22 mouse cellular contexts compared by ENCODE assay signal in genomic region chr4:102586787-102587186, GRCm38 (mm10).
A peak's percentile ranks its signal among the peaks of the same experiment; 100 is the strongest.
DNase-seq lines count a peak whose midpoint lies in the region; ATAC-seq and TF ChIP-seq lines count a peak whose summit lies in the region.
"Had no signal": no experiment of that assay in that cellular context is flagged by ENCODE, and none has a peak within 500 bp of the region (broad histone marks: within the 10 kb centered on the region; RNA-seq: fewer than 3 reads in every experiment).

No protein-coding gene starts in this region.

- H3K4me1 ChIP-seq in heart, adult 2 months (ENCODE audit: control insufficient read depth, insufficient read depth, low read length): peaks cover 24% of the 10 kb centered on the region
- peaks cover 24% of the 10 kb centered on the region for H3K4me1 ChIP-seq in midbrain, embryonic 11.5 days (ENCODE audit: control insufficient read depth, insufficient read depth, low read length)
- H3K4me1 ChIP-seq in midbrain, postnatal 0 days (ENCODE audit: insufficient read depth, low read length): 0 out of 2 replicates have a peak, but pooled peaks cover 2% of the 10 kb centered on the region
- H3K4me1 ChIP-seq in brown adipose tissue, adult 24 weeks (ENCODE audit: control insufficient read depth, insufficient read depth, insufficient read length, low read length): peaks cover 21% of the 10 kb centered on the region

- no peaks in the 10 kb centered on the region for H3K27me3 ChIP-seq in heart, adult 2 months (ENCODE audit: control insufficient read depth, insufficient read depth, low read length)
- no peaks in the 10 kb centered on the region for H3K27me3 ChIP-seq in midbrain, embryonic 11.5 days (ENCODE audit: control insufficient read depth, insufficient read depth, low read length)
- H3K27me3 ChIP-seq in midbrain, postnatal 0 days (ENCODE audit: insufficient read depth, low read length): no peaks in the 10 kb centered on the region
- H3K27me3 ChIP-seq: embryonic facial prominence, embryonic 12.5 days; heart, embryonic 12.5 days; hindbrain, embryonic 13.5 days; intestine, embryonic 15.5 days had no signal

- H3K9ac ChIP-seq in heart, adult 2 months (ENCODE audit: low read depth, low read length): no peak overlapping the region
- no peak overlapping the region for H3K9ac ChIP-seq in midbrain, embryonic 11.5 days (ENCODE audit: low read length)
- no peak overlapping the region for H3K9ac ChIP-seq in midbrain, postnatal 0 days (replicated peaks; ENCODE audit: low read length, poor library complexity, severe bottlenecking)
- H3K9ac ChIP-seq: embryonic facial prominence, embryonic 12.5 days; forebrain, embryonic 12.5 days; heart, embryonic 12.5 days; hindbrain, embryonic 13.5 days; intestine, embryonic 15.5 days had no signal

- no peak for ATAC-seq in midbrain, embryonic 11.5 days (ENCODE audit: low FRiP score)
- ATAC-seq in midbrain, postnatal 0 days (ENCODE audit: low FRiP score): no peak
- ATAC-seq: forebrain, embryonic 16.5 days; hindbrain, postnatal 0 days; intestine, embryonic 15.5 days had no signal

- no peak overlapping the region for H3K4me3 ChIP-seq in heart, adult 2 months
- no peak overlapping the region for H3K4me3 ChIP-seq in layer of hippocampus, adult 2 months
- H3K4me3 ChIP-seq in midbrain, embryonic 11.5 days (ENCODE audit: low read depth, low read length): no peak overlapping the region
- H3K4me3 ChIP-seq in midbrain, postnatal 0 days (ENCODE audit: low read depth, low read length): no peak overlapping the region
- H3K4me3 ChIP-seq in brown adipose tissue, adult 24 weeks (ENCODE audit: insufficient read depth, low read depth, low read length): no peak overlapping the region
- H3K4me3 ChIP-seq: embryonic facial prominence, embryonic 12.5 days; forebrain, embryonic 12.5 days; heart, embryonic 12.5 days; hindbrain, embryonic 13.5 days; intestine, embryonic 15.5 days had no signal

- H3K9me3 ChIP-seq in midbrain, embryonic 11.5 days (ENCODE audit: control insufficient read depth, low read length): no peaks in the 10 kb centered on the region
- no peaks in the 10 kb centered on the region for H3K9me3 ChIP-seq in midbrain, postnatal 0 days (ENCODE audit: low read length)
- H3K9me3 ChIP-seq: embryonic facial prominence, embryonic 12.5 days; forebrain, embryonic 12.5 days; heart, embryonic 12.5 days; hindbrain, embryonic 13.5 days; intestine, embryonic 15.5 days had no signal

- DNase-seq in heart, adult 2 months: no peak
- no peak for DNase-seq in heart, postnatal 14 days
- DNase-seq in layer of hippocampus, adult 2 months (ENCODE audit: low spot score in 2 of 2): no peak
- no peak for DNase-seq in layer of hippocampus, adult 18-20 months (ENCODE audit: low spot score in 2 of 2)
- DNase-seq in midbrain, embryonic 11.5 days (ENCODE audit: low spot score, missing footprints): peak; percentile 69
- no peak for DNase-seq in midbrain, postnatal 0 days (ENCODE audit: low spot score)
- no peak for DNase-seq in adrenal gland, postnatal 25 days
- DNase-seq: adrenal gland, adult 8-10 months; cerebellum, adult 11-12 months; cerebellum, adult 9-10 months; cerebellum, postnatal 25 days; gastrocnemius, postnatal 36 days; heart, adult 18-20 months had no signal

- peaks cover 6% of the 10 kb centered on the region for H3K79me2 ChIP-seq in heart, adult 2 months (replicated peaks; ENCODE audit: control insufficient read depth, insufficient read depth, low read length)

- no peak for TF ChIP-seq EP300 in heart, adult 2 months (IDR thresholded peaks at IDR 0.05; ENCODE audit: insufficient read depth, low read depth, low read length)

- H3K36me3 ChIP-seq in heart, adult 2 months (ENCODE audit: control insufficient read depth, insufficient read depth, low read length): peaks cover 65% of the 10 kb centered on the region
- H3K36me3 ChIP-seq in midbrain, embryonic 11.5 days (ENCODE audit: control insufficient read depth, insufficient read depth, low read length): no peaks in the 10 kb centered on the region
- H3K36me3 ChIP-seq in midbrain, postnatal 0 days (ENCODE audit: insufficient read depth, low read length): no peaks in the 10 kb centered on the region
- H3K36me3 ChIP-seq: embryonic facial prominence, embryonic 12.5 days; forebrain, embryonic 12.5 days; G1E; hindbrain, embryonic 13.5 days; intestine, embryonic 15.5 days had no signal

- intact Hi-C loops in heart, adult 2 months (cut with DNase I): loop anchor here (5.0 kb wide), 1 partner anchor 79 kb away; no protein-coding TSS in a partner anchor
- intact Hi-C loops in heart, postnatal 14 days (cut with DNase I): no loop called here

- H3K4me2 ChIP-seq in midbrain, embryonic 11.5 days: no peak overlapping the region
- H3K4me2 ChIP-seq in midbrain, postnatal 0 days (ENCODE audit: low read depth, low read length, poor library complexity, severe bottlenecking): no peak overlapping the region
- H3K4me2 ChIP-seq: embryonic facial prominence, embryonic 12.5 days; forebrain, embryonic 12.5 days; heart, embryonic 12.5 days; hindbrain, embryonic 13.5 days; intestine, embryonic 15.5 days had no signal

- no peak for TF ChIP-seq POLR2A in heart, adult 2 months (IDR thresholded peaks at IDR 0.05; ENCODE audit: insufficient read depth, low read depth, low read length)

- peak overlapping the region; percentile 64 for H3K27ac ChIP-seq in heart, adult 2 months
- peak overlapping the region; percentile 96; the same call in 1 of the 2 replicates for H3K27ac ChIP-seq in layer of hippocampus, adult 2 months
- no peak overlapping the region for H3K27ac ChIP-seq in midbrain, embryonic 11.5 days (ENCODE audit: low read depth, low read length)
- H3K27ac ChIP-seq in midbrain, postnatal 0 days (ENCODE audit: low read depth, low read length): no peak overlapping the region
- peak overlapping the region; percentile 76 for H3K27ac ChIP-seq in brown adipose tissue, adult 24 weeks (replicated peaks; ENCODE audit: low read depth, low read length)
- H3K27ac ChIP-seq: embryonic facial prominence, embryonic 12.5 days; forebrain, embryonic 12.5 days; hindbrain, embryonic 13.5 days; hindbrain, postnatal 0 days; intestine, embryonic 15.5 days had no signal

- WGBS in heart, adult 2 months: 67% methylated on average over 3 of the region's 3 CpGs
- WGBS in midbrain, embryonic 11.5 days: 96% methylated on average over 3 of the region's 3 CpGs
- WGBS in midbrain, postnatal 0 days: 94% methylated on average over 3 of the region's 3 CpGs

- no peak for TF ChIP-seq CTCF in heart, adult 2 months (IDR thresholded peaks at IDR 0.05)
- TF ChIP-seq CTCF in layer of hippocampus, adult 2 months (conservative IDR thresholded peaks at IDR 0.05): no peak
- no peak for TF ChIP-seq CTCF in midbrain, postnatal 0 days (IDR thresholded peaks at IDR 0.05)

Comparison
In these comparisons a context has a peak if more than half of its experiments do, and no peak if none do; other contexts are left out.
1. H3K27ac ChIP-seq: peak in heart, adult 2 months (single experiment), layer of hippocampus, adult 2 months (single experiment) and brown adipose tissue, adult 24 weeks (single experiment); none in midbrain, embryonic 11.5 days (single experiment) and midbrain, postnatal 0 days (single experiment).